Mouse (Mus musculus): Measurements from ENCODE around the gene Mib2.
"Not testable (repeated sequence)": the region's sequence is repeated elsewhere in the genome, so short reads cannot be mapped to it uniquely, and the experiment has no call there.

Gene Mib2

DNA sequence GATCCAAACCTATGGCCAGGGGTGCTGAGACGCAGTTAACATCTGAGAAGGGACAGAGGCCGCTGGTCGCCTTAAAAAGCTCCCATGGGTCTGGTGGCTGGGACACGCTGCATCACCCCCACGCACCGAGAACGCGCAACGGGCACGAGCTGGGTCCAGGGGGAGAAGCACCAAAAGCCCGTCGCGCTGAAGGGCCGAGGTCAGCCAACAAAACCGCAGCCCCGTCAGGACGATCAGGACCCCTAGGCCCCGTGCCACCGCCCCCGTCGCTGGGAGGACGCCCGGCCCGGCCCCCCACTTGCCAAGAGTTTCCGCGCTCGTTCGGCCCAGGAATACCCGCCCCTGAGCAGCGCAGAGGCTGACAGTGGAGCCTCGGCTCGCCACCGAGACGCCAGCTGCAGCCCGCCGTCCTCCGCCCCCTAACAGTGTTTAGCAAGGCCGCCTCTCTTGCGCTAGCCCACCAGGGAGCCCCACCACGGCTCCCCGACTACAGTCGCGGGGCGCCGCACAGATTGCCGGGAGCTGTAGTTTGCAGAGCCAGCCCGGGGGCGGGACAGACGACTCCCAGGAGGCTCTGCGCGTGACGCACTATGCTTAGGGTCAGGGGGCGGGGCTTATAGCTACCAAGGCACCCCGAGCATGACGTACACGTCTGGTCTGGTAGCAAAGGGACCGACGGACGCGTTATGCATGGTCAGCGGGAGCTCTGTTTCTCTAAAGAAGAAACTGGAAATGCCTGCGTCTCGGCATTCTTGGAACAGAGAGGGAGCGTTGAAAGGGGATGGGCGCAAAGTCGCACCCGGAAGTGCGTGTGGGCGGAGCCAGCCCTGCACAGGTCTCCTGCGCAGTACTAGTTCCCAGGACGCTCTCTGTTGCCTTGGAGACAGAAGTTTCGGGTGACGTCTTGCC lies at the start of gene Mib2:
Gene Mib2 (minus strand): TSS at position 510 of the 909 bp plus-strand sequence.
- peak; percentile 97 for DNase-seq

GRCm38 (mm10) chr4:155710521-155711252 lies 41.7 kb upstream of the Mib2 start:
- DNase-seq = no peak

GRCm38 (mm10) chr4:155708988-155709387 lies 40.0 kb upstream of the Mib2 start:
- no peak for DNase-seq

DNA sequence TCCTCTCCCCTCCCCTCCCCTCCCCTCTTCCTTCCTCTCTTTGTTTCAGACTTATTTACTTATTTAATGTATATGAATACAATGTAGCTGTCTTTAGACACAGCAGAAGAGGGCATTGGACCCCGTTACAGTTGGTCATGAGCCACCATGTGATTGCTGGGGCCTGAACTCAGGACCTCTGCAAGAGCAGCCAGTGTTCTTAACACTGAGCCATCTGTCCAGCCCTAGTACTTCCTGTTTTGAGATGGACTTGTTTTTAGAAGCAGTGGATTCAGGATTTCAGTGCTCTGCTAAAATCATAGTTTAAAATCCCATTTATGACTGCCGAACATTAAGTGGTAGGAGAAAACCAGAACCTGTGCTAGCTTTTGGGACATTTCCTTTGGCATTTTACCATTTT lies 39.6 kb upstream of the Mib2 start:
- no peak for DNase-seq

- DNase-seq = no peak
Observed at GRCm38 (mm10) chr4:155705592-155705929, 36.6 kb upstream of the Mib2 start.

GRCm38 (mm10) chr4:155704721-155705591 lies 36.0 kb upstream of the Mib2 start, which contains the start of gene Ssu72:
Gene Ssu72 (plus strand): TSS chr4:155704800.
- DNase-seq = peak; percentile 96

DNA sequence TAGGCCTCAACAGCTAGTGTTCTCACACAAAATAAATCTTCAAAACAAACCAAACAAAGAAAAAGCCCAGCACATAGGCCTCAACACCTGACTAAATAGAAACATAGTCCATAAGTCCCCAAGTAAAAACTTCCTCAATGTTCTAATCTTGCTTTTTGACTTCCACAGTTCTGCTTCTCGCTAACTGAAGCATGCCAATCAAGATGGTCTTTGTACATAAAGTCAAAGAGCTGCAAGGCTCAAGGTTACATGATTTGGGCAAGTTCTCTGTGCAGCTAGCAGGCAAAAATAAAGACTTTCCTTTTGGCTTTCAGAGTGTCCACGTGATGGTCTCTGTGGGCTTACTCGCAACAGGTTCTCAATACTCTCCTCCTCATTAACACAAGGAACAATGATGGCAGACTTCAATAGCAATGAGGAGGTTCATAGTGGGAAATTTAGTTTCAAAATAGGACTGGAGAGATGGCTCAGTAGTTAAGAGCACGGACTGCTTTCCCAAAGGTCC lies 34.5 kb upstream of the Mib2 start:
- DNase-seq = no peak

- DNase-seq = no peak
Observed at GRCm38 (mm10) chr4:155700425-155700824, 31.4 kb upstream of the Mib2 start.

GRCm38 (mm10) chr4:155696261-155697255 lies 27.6 kb upstream of the Mib2 start:
- DNase-seq = no peak

DNA sequence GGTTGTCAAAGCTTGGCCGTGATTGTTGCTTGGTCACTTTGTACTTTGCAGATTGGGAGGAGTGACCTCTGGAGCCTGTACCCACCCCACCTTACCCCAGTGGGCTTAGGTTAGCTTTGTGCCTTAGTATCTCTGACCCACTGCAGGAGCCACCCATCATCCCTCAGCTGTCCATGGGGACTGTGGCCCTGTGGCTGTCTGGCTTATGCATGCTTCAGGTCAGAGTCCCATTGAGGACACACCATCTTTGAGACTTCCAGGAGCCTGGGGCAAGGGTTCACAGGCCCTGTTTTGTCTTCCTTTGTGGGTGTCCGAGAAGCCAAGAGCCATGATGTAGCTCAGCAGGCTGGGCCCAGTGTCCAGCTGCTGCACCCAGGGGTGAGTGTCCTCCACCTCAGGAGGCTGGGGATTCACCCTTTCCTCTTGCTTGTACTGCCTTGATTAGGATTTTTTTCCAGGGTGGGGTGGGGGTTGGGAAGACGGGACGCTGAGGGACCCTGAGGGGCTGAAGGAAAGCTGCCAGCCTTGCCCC lies 26.6 kb upstream of the Mib2 start:
- DNase-seq = no peak

- peak; percentile 87 for DNase-seq
Observed at GRCm38 (mm10) chr4:155694482-155695401, 25.7 kb upstream of the Mib2 start.

DNA sequence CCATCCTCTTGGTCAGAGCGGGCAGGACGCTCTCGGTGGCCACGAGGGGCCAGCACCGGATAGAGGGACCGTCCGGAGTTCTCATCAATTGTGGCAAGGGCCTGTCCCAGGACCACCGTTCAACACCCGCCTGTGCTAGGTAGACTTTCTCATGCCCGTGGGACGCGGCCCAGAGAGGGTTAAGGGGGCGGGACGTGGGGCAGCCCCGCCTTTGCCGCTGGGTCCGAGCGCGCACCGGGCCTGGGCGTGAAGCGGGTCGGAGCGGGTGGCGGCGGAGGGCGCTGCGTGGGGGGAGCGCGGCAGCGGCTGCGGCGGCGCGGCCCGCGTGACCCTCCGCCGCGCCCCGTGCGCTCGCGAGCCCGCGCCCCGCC lies 25.1 kb upstream of the Mib2 start, which contains the start of gene Fndc10:
Gene Fndc10 (plus strand): TSS at position 232 of the 371 bp plus-strand sequence.
- peak; percentile 79 for DNase-seq

DNA sequence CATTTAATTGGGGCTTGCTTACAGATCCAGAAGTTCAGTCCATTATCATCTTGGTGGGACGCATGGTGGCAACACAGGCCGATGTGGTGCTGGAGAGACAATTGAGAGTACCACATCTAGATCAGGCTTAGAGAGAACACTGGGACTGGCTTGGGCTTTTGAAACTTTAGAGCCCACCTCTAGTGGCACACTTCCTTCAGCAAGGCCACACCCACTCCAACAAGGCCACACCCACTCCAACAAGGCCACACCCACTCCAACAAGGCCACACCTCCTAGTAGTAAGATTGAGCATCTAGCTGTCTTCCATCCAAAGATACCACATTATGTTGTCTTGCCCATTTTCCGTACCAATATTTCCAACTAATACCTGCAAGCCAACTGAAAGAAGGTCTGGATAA lies 23.4 kb upstream of the Mib2 start:
- no peak for DNase-seq

GRCm38 (mm10) chr4:155690571-155691375 lies 21.8 kb upstream of the Mib2 start:
- peak; percentile 48 for DNase-seq

GRCm38 (mm10) chr4:155687764-155688163 lies 18.8 kb upstream of the Mib2 start:
- not testable (repeated sequence) for DNase-seq

GRCm38 (mm10) chr4:155683670-155684277 lies 14.8 kb upstream of the Mib2 start:
- DNase-seq = not testable (repeated sequence)

- no peak for DNase-seq
Observed at GRCm38 (mm10) chr4:155675991-155676390, 7.0 kb upstream of the Mib2 start.

DNA sequence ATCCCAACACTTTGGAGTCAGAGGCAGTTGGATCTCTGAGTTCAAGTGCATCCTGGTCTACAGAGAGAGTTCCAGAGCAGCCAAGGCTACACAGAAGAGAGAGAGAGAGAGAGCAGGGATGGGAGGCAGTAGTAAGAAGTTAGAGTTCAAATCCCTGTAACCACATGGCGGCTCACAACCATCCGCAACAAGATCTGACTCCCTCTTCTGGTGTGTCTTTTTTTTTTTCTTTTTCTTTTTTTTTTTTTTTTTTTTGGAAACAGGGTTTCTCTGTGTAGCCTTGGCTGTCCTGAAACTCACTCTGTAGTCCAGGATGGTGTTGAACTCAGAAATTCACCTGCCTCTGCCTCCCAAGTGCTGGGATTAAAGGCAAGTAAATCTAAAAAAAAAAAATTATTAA lies 3.1 kb upstream of the Mib2 start:
- DNase-seq = no peak

DNA sequence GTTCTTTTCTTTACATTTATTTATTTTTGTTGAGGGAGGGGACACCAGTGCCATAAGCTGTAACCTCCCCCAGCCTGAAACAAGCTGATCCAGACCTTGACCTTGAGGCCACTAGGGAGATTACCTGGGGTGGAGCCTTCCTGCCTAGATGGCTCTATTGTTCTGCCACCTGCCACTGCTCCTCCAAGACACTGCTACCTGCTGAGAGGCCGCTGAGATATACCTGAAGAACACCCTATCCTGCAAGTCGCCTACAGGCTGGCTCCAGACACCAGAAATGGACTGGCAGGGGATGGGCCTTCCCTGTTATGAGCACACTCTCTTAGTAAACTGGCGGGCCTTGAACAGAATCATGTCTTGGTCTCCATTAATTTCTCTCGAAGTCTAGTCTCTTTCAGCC lies 1.2 kb upstream of the Mib2 start:
- not testable (repeated sequence) for DNase-seq
